Mouse (Mus musculus): ENCODE measurements around the gene Ddx60. TPM values are rescaled to one million over a fixed set of nuclear protein-coding genes. Genes with fewer than 3 reads are reported as not detected.

Ddx60 gene
- 35.8 TPM for polyA plus RNA-seq (2017; shearing (Covaris generic))

GRCm38 (mm10) chr8:61927777-61928494, at the start of gene Ddx60:
TSS of gene Ddx60 (plus strand) at chr8:61928087.

GRCm38 (mm10) chr8:61902521-61902920, 25.4 kb upstream of the Ddx60 start, which contains the start of gene Palld:
TSS of gene Palld (minus strand) at chr8:61902690.

Other genes with a start within 250 kb of the Ddx60 start
- gene Palld, start 25.4 kb upstream of the Ddx60 start, polyA plus RNA-seq (2017; shearing (Covaris generic)), result 0.66 TPM
- gene Anxa10, start 195.1 kb downstream of the Ddx60 start, polyA plus RNA-seq (2017; shearing (Covaris generic)), result not detected